Mouse (Mus musculus) embryonic facial prominence, embryonic 10.5 days (tissue): Measurements from ENCODE around the gene Tdrd3. TPM values are rescaled to one million over a fixed set of nuclear protein-coding genes. Genes with fewer than 3 reads are reported as not detected.

ENCODE experiments used
- DNase-seq: peaks from one replicate; pipeline ENCODE4 v3.0.0-alpha.2; 2017; ENCODE audit warnings: low spot score
- H3K27ac ChIP-seq: fragments of 300-500 bp; sonication (generic); replicated peaks from 2 replicates; pipeline ENCODE4 v1.5.1; 2016; ENCODE audit warnings: mild to moderate bottlenecking
- H3K27me3 ChIP-seq: fragments of 300-500 bp; sonication (generic); replicated peaks from 2 replicates; pipeline ENCODE4 v1.6.1; 2016; ENCODE audit warnings: low read depth, mild to moderate bottlenecking; ENCODE audit not compliant: poor library complexity, severe bottlenecking
- H3K36me3 ChIP-seq: fragments of 300-500 bp; sonication (generic); replicated peaks from 2 replicates; pipeline ENCODE4 v1.6.1; 2016; ENCODE audit warnings: mild to moderate bottlenecking, moderate library complexity
- H3K4me1 ChIP-seq: fragments of 300-500 bp; sonication (generic); 2 replicates; pipeline ENCODE4 v1.6.1; 2016
- H3K4me3 ChIP-seq: fragments of 300-500 bp; sonication (generic); 2 replicates; pipeline ENCODE4 v1.5.1; 2016; ENCODE audit warnings: mild to moderate bottlenecking, moderate library complexity
- H3K9me3 ChIP-seq: fragments of 300-500 bp; sonication (generic); 2 replicates; pipeline ENCODE4 v1.6.1; 2016; ENCODE audit warnings: mild to moderate bottlenecking
- WGBS: fragments of 180-500 bp; shearing (Covaris S2); methylation state at CpG from one replicate; pipeline ENCODE4 v1.1.7; 2016; 5-methylcytosine and 5-hydroxymethylcytosine counted together
- polyA plus RNA-seq: library from polyadenylated mRNA; unstranded; fragments of >200 nt; fragmentation: Nextera tagmentation; extraction: Ambion mirVana; gene quantifications from 2 replicates; pipeline ENCODE4 v1.2.1, GENCODE M21; 2016

The Tdrd3 gene
- polyA plus RNA-seq, 1 experiment from 2014 or later = 38.0 TPM

- H3K27me3 ChIP-seq = no peaks in the 10 kb centered on the region
- peaks cover 42% of the 10 kb centered on the region for H3K4me1 ChIP-seq
- WGBS = 92% methylated on average over 3 of the region's 3 CpGs
- H3K27ac ChIP-seq = no peak overlapping the region
- no peaks in the 10 kb centered on the region; the same call in 1 of the 2 replicates for H3K36me3 ChIP-seq
- no peak overlapping the region for H3K4me3 ChIP-seq
- H3K9me3 ChIP-seq = no peaks in the 10 kb centered on the region
- DNase-seq = no peak
Measured at GRCm38 (mm10) chr14:87422432-87422831, 6.0 kb downstream of the Tdrd3 start.

DNA sequence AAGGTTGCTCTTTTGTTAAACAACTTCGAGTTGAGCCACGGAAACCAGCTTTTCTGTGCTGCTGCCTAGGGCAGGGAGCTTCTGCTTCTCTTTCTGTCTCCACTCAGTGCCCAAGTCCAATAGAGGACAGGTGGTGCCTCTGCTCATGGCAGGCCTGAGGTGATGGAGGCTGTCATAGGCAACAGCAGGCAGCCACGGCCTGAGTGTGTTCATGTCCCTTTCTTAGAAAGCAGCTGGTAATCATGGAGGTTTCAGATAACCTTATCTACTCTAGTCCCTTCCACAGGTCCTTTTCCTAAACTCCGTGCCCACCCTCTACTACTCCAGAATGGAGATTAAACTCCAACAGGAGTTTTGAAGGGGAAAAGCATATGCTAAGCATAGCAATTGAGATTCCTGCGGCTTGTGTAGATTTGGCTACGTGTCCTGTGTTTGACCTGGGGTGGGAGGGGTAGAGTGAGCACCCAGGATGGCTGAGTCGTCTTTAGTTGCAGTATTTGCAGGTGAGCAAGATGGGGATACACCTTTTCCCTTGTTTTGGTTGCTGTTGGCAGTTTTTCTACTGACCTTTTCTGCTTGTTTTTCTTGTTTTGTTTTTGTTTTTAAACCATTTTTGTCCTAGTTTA, 10.0 kb downstream of the Tdrd3 start:
- Histone ChIP-seq H3K9me3 (no peaks in the 10 kb centered on the region), H3K4me3 (no peak overlapping the region), H3K4me1 (peaks cover 18% of the 10 kb centered on the region), H3K27me3 (no peaks in the 10 kb centered on the region), H3K36me3 (no peaks in the 10 kb centered on the region; the same call in 1 of the 2 replicates), H3K27ac (no peak overlapping the region)
- DNase-seq = no peak
- 72% methylated on average over 7 of the region's 7 CpGs for WGBS

- DNase-seq = no peak
- WGBS = 90% methylated on average over 4 of the region's 4 CpGs
- Histone ChIP-seq H3K4me1 (peaks cover 17% of the 10 kb centered on the region), H3K9me3 (no peaks in the 10 kb centered on the region), H3K36me3 (no peaks in the 10 kb centered on the region; the same call in 1 of the 2 replicates), H3K4me3 (no peak overlapping the region), H3K27me3 (no peaks in the 10 kb centered on the region), H3K27ac (no peak overlapping the region)
Measured at GRCm38 (mm10) chr14:87427032-87427431, 10.6 kb downstream of the Tdrd3 start.

DNA sequence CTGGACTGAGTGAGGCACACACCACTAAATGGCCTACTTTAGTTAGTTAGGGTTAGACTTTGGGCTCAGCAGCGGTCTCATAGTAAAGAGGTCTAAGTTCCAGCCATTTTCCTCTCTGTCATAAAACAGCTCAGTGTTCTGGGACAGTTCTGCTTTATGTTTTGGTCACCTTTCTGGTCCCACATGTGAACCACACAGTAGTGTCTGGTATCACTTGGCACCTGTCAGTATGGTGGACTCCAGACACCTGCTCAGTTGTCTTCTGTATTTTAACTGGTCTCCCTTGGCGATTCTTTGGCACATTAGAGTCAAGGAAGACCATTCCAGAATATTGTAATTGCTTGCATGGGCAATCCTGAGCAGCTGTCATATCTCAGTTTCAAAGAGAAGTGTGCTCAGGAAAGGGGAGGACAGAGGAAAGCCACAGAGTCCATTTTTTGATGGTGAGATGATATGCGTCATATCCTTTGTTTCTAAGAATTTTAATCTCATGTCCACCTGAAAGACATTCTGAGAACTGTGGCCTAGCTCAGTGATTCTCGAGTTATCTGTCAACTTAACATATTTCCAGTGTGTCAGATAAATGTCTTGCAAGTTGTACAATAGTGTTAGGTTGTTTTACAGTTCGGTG, 11.3 kb downstream of the Tdrd3 start:
- Histone ChIP-seq H3K4me3 (no peak overlapping the region), H3K9me3 (no peaks in the 10 kb centered on the region), H3K27me3 (no peaks in the 10 kb centered on the region), H3K4me1 (peaks cover 17% of the 10 kb centered on the region), H3K27ac (no peak overlapping the region), H3K36me3 (no peaks in the 10 kb centered on the region; the same call in 1 of the 2 replicates)
- WGBS = 92% methylated on average over 5 of the region's 5 CpGs
- no peak for DNase-seq

DNA sequence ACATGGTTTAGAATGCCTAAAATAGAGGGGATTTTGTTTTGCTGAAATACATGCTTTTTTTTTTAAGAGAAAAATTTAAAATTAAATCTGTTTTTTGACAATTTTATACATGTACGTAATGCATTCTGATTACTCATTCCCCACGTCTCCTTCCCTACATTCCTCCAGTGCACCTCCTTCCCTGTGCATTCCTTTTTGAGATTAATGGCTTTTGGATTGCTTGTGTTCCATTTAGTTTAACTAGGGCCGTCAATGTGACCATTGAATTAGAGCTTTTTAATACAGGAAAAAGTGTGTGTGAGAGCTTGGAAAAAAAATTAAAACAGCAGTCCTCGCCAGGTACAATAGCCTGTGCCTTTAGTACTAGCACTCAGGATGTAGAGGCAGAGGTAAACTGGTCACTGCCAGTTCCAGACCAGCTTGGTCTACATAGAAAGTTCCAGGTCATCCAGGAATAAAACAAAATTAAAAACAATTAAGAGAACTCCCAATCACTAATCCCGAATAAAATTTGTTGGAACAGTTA, 17.0 kb downstream of the Tdrd3 start:
- DNase-seq = no peak
- Histone ChIP-seq H3K9me3 (no peaks in the 10 kb centered on the region), H3K4me3 (no peak overlapping the region), H3K27me3 (no peaks in the 10 kb centered on the region), H3K36me3 (peaks cover 16% of the 10 kb centered on the region), H3K27ac (no peak overlapping the region), H3K4me1 (peaks cover 3% of the 10 kb centered on the region)
- 89% methylated on average over 5 of the region's 5 CpGs for WGBS

- Histone ChIP-seq H3K9me3 (no peaks in the 10 kb centered on the region), H3K4me3 (no peak overlapping the region), H3K4me1 (peaks cover 14% of the 10 kb centered on the region), H3K36me3 (peaks cover 16% of the 10 kb centered on the region), H3K27ac (no peak overlapping the region), H3K27me3 (no peaks in the 10 kb centered on the region)
- 88% methylated on average over 4 of the region's 4 CpGs for WGBS
- no peak for DNase-seq
Measured at GRCm38 (mm10) chr14:87435382-87435781, 18.9 kb downstream of the Tdrd3 start.

DNA sequence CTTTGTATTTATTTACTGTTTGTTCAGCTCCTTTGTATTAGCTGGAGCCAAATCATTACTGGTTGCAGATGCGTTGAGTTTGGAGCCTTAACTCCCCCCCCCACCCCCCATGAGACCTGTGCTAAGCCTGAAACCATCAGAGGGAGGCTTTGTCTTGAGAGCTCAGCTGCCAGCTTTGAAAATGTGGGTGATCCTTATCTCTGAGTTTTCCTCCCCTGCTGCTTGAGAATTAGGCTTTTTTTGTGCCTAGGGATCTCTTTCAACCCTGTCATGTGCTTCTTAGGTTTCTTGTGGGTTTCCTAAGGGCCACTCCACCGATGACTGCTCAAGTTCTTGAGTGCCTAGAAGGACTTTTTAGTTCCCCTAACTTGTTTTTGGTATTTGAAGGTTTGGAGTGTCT, 23.3 kb downstream of the Tdrd3 start:
- H3K27me3 ChIP-seq = no peaks in the 10 kb centered on the region
- H3K36me3 ChIP-seq = peaks cover 19% of the 10 kb centered on the region
- H3K9me3 ChIP-seq = no peaks in the 10 kb centered on the region
- no peak for DNase-seq
- peaks cover 14% of the 10 kb centered on the region for H3K4me1 ChIP-seq
- no peak overlapping the region for H3K4me3 ChIP-seq
- 3% methylated on average over 2 of the region's 2 CpGs for WGBS
- no peak overlapping the region for H3K27ac ChIP-seq

- Histone ChIP-seq H3K4me1 (peaks cover under 1% of the 10 kb centered on the region; the same call in 1 of the 2 replicates), H3K9me3 (no peaks in the 10 kb centered on the region), H3K4me3 (no peak overlapping the region), H3K36me3 (peaks cover 14% of the 10 kb centered on the region), H3K27me3 (no peaks in the 10 kb centered on the region), H3K27ac (no peak overlapping the region)
- DNase-seq = no peak
- 79% methylated on average over 8 of the region's 8 CpGs for WGBS
Measured at GRCm38 (mm10) chr14:87446331-87446913, 30.0 kb downstream of the Tdrd3 start.

GRCm38 (mm10) chr14:87451645-87452443, 35.4 kb downstream of the Tdrd3 start:
- peaks cover 10% of the 10 kb centered on the region for H3K4me1 ChIP-seq
- no peak overlapping the region for H3K4me3 ChIP-seq
- no peak overlapping the region for H3K27ac ChIP-seq
- H3K9me3 ChIP-seq = no peaks in the 10 kb centered on the region
- peak; percentile 71 for DNase-seq
- H3K27me3 ChIP-seq = no peaks in the 10 kb centered on the region
- WGBS = 10% methylated on average over 7 of the region's 7 CpGs
- peaks cover 15% of the 10 kb centered on the region for H3K36me3 ChIP-seq

DNA sequence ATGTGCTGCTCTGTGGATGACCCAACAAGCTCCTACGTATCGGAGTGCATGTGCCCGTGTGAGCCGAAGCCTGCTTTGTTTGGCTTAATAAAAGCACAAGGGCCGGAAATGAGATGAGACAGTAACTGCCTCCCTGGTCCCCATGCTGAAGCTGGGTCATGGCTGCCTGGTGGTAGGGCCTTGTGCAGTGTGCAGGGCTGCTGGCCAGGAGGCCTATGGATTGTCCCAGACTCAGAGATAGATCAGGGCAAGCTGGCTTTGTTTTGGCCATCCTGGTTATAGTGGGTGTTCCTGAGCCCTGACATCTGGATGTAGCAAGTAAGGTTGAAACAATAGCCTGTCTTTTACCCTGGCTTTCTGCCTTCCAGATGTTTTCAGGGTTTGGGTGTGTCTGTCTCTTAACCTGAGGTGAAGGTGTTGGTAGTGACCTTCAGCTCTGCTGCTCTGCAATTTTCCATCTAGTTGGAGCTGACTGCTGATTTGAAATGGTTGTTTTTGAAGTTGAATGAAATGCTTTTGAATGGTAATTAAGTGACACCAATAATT, 39.3 kb downstream of the Tdrd3 start:
- H3K4me1 ChIP-seq = peaks cover 10% of the 10 kb centered on the region
- H3K27ac ChIP-seq = 0 out of 2 replicates have a peak overlapping the region, but pooled peaks have one; percentile 44
- no peaks in the 10 kb centered on the region for H3K9me3 ChIP-seq
- no peaks in the 10 kb centered on the region for H3K27me3 ChIP-seq
- peaks cover 15% of the 10 kb centered on the region for H3K36me3 ChIP-seq
- no peak overlapping the region for H3K4me3 ChIP-seq
- no peak for DNase-seq
- 88% methylated on average over 5 of the region's 5 CpGs for WGBS

- 93% methylated on average over 1 of the region's 1 CpGs for WGBS
- Histone ChIP-seq H3K36me3 (peaks cover 5% of the 10 kb centered on the region), H3K9me3 (no peaks in the 10 kb centered on the region), H3K27me3 (no peaks in the 10 kb centered on the region), H3K27ac (no peak overlapping the region), H3K4me3 (no peak overlapping the region), H3K4me1 (0 out of 2 replicates have a peak, but pooled peaks cover 6% of the 10 kb centered on the region)
- no peak for DNase-seq
Measured at GRCm38 (mm10) chr14:87459777-87460176, 43.3 kb downstream of the Tdrd3 start.

DNA sequence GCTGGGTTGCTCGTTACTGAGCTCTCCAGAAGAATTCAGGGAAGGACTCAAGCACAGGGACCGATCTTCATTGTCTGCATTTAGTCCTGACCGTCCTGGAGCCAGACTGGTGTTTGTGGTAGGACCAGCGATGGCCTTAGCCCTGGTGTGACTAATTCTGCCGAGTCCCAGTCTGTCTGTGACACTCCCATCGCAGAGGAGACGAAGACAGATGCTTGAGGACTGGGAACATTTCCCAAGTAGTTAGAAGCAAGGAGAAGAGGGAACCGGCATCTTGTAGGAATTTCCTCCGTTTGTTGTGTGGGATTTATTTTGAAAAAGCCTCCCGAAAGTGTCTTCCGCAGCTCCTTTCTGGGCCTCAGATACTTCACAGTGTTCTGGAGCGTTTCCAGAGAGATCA, 45.1 kb downstream of the Tdrd3 start:
- DNase-seq = no peak
- H3K9me3 ChIP-seq = no peaks in the 10 kb centered on the region
- 84% methylated on average over 12 of the region's 12 CpGs for WGBS

More for the DNA sequence above, 45.1 kb downstream of the Tdrd3 start:
- Histone ChIP-seq H3K36me3 (peaks cover 16% of the 10 kb centered on the region), H3K27me3 (no peaks in the 10 kb centered on the region), H3K4me1 (no peaks in the 10 kb centered on the region), H3K27ac (no peak overlapping the region), H3K4me3 (no peak overlapping the region)
